Mouse (Mus musculus): ENCODE data around the gene Rpa1.

- TF ChIP-seq CTCF (IDR thresholded peaks at IDR 0.05; ENCODE audit: borderline replicate concordance, control insufficient read depth, extremely low read depth, insufficient read depth, low read length, poor library complexity) (no peak), POLR2A (IDR thresholded peaks at IDR 0.05; ENCODE audit: control insufficient read depth, extremely low read depth, insufficient read depth, low read length, poor library complexity) (no peak)
These were observed 37.3 kb downstream of the Rpa1 start for GRCm38 (mm10) chr11:75310813-75311212.
